Mouse (Mus musculus) kidney, embryonic 15.5 days (tissue): ENCODE data around the gene Pitpna. TPM values are rescaled to one million over a fixed set of nuclear protein-coding genes. Genes with fewer than 3 reads are reported as not detected.

Experiments
- ATAC-seq: fragments of 200-750 bp; cut with Nextera tagmentation; replicated peaks from 2 replicates; pipeline ENCODE4 v1.8.0; 2017; ENCODE audit warnings: moderate TSS enrichment; ENCODE audit not compliant: low FRiP score
- H3K27ac ChIP-seq: fragments of 300-500 bp; sonication (generic); 2 replicates; pipeline ENCODE4 v1.5.1; 2015; ENCODE audit warnings: mild to moderate bottlenecking, inconsistent platforms
- H3K27me3 ChIP-seq: fragments of 300-500 bp; sonication (generic); 2 replicates; pipeline ENCODE4 v1.6.1; 2015; ENCODE audit warnings: inconsistent platforms
- H3K36me3 ChIP-seq: fragments of 300-500 bp; sonication (generic); 2 replicates; pipeline ENCODE4 v1.6.1; 2015; ENCODE audit warnings: inconsistent platforms
- H3K4me1 ChIP-seq: fragments of 300-500 bp; sonication (generic); 2 replicates; pipeline ENCODE4 v1.6.1; 2015; ENCODE audit warnings: inconsistent platforms
- H3K4me2 ChIP-seq: fragments of 300-500 bp; sonication (generic); 2 replicates; pipeline ENCODE4 v1.6.1; 2015; ENCODE audit warnings: moderate library complexity, mild to moderate bottlenecking, inconsistent platforms
- H3K4me3 ChIP-seq: fragments of 300-500 bp; sonication (generic); replicated peaks from 2 replicates; pipeline ENCODE4 v1.5.1; 2015; ENCODE audit warnings: mild to moderate bottlenecking, inconsistent platforms
- H3K9ac ChIP-seq: fragments of 300-500 bp; sonication (generic); 2 replicates; pipeline ENCODE4 v1.6.1; 2015; ENCODE audit warnings: mild to moderate bottlenecking, inconsistent platforms
- H3K9me3 ChIP-seq: fragments of 300-500 bp; sonication (generic); replicated peaks from 2 replicates; pipeline ENCODE4 v1.6.1; 2016; ENCODE audit warnings: inconsistent platforms
- WGBS: fragments of 180-500 bp; shearing (Covaris S2); methylation state at CpG from one replicate; pipeline ENCODE4 v1.1.7; 2015; ENCODE audit warnings: mixed read lengths; 5-methylcytosine and 5-hydroxymethylcytosine counted together
- polyA plus RNA-seq: library from polyadenylated mRNA; unstranded; fragments of >200 nt; fragmentation: Nextera tagmentation; extraction: Ambion mirVana; gene quantifications from 2 replicates; pipeline ENCODE4 v1.2.1, GENCODE M21; 2015

Pitpna gene
- polyA plus RNA-seq, 1 experiment from 2014 or later, result 83.5 TPM

GRCm38 (mm10) chr11:75567346-75568114 lies 20.4 kb upstream of the Pitpna start:
- Histone ChIP-seq H3K4me1 (peaks cover 35% of the 10 kb centered on the region), H3K9ac (no peak overlapping the region), H3K9me3 (no peaks in the 10 kb centered on the region; the same call in 1 of the 2 replicates), H3K4me3 (no peak overlapping the region), H3K27me3 (no peaks in the 10 kb centered on the region), H3K27ac (peak overlapping the region; percentile 25; the same call in 1 of the 2 replicates), H3K4me2 (no peak overlapping the region), H3K36me3 (0 out of 2 replicates have a peak, but pooled peaks cover 6% of the 10 kb centered on the region)
- WGBS, result 36% methylated on average over 9 of the region's 9 CpGs
- no peak for ATAC-seq

- 79% methylated on average over 6 of the region's 6 CpGs for WGBS
- peaks cover 41% of the 10 kb centered on the region for H3K4me1 ChIP-seq
Measured at GRCm38 (mm10) chr11:75568115-75568511, 19.8 kb upstream of the Pitpna start.

GRCm38 (mm10) chr11:75568962-75569361 lies 18.9 kb upstream of the Pitpna start:
- WGBS, result 89% methylated on average over 12 of the region's 12 CpGs
- Histone ChIP-seq H3K4me1 (peaks cover 41% of the 10 kb centered on the region), H3K9me3 (no peaks in the 10 kb centered on the region; the same call in 1 of the 2 replicates), H3K4me2 (no peak overlapping the region), H3K27me3 (no peaks in the 10 kb centered on the region), H3K36me3 (0 out of 2 replicates have a peak, but pooled peaks cover 6% of the 10 kb centered on the region), H3K9ac (no peak overlapping the region), H3K4me3 (no peak overlapping the region), H3K27ac (no peak overlapping the region)
- no peak for ATAC-seq

More at GRCm38 (mm10) chr11:75568115-75568511, 19.8 kb upstream of the Pitpna start:
- Histone ChIP-seq H3K27me3 (no peaks in the 10 kb centered on the region), H3K27ac (no peak overlapping the region), H3K9me3 (no peaks in the 10 kb centered on the region; the same call in 1 of the 2 replicates), H3K36me3 (0 out of 2 replicates have a peak, but pooled peaks cover 6% of the 10 kb centered on the region), H3K4me2 (no peak overlapping the region), H3K9ac (no peak overlapping the region), H3K4me3 (no peak overlapping the region)
- 0 out of 2 replicates have a peak, but pooled peaks have one; percentile 30 for ATAC-seq

- H3K9me3 ChIP-seq, result no peaks in the 10 kb centered on the region; the same call in 1 of the 2 replicates
- no peak for ATAC-seq
- H3K36me3 ChIP-seq, result 0 out of 2 replicates have a peak, but pooled peaks cover 6% of the 10 kb centered on the region
- H3K27me3 ChIP-seq, result no peaks in the 10 kb centered on the region
- H3K4me1 ChIP-seq, result peaks cover 39% of the 10 kb centered on the region
- no peak overlapping the region for H3K4me2 ChIP-seq
- H3K4me3 ChIP-seq, result no peak overlapping the region
- 92% methylated on average over 17 of the region's 17 CpGs for WGBS
- no peak overlapping the region for H3K9ac ChIP-seq
- H3K27ac ChIP-seq, result no peak overlapping the region
Measured at GRCm38 (mm10) chr11:75570375-75571125, 17.3 kb upstream of the Pitpna start.

- H3K4me2 ChIP-seq, result no peak overlapping the region
- no peak overlapping the region for H3K4me3 ChIP-seq
- H3K36me3 ChIP-seq, result 0 out of 2 replicates have a peak, but pooled peaks cover 6% of the 10 kb centered on the region
- H3K4me1 ChIP-seq, result peaks cover 33% of the 10 kb centered on the region
- WGBS, result 68% methylated on average over 14 of the region's 14 CpGs
- H3K27ac ChIP-seq, result no peak overlapping the region
- H3K27me3 ChIP-seq, result no peaks in the 10 kb centered on the region
- H3K9me3 ChIP-seq, result no peaks in the 10 kb centered on the region; the same call in 1 of the 2 replicates
- no peak for ATAC-seq
- H3K9ac ChIP-seq, result no peak overlapping the region
Measured at GRCm38 (mm10) chr11:75571126-75571990, 16.5 kb upstream of the Pitpna start.

GRCm38 (mm10) chr11:75572301-75572791 lies 15.6 kb upstream of the Pitpna start:
- H3K9ac ChIP-seq, result peak overlapping the region; percentile 24; the same call in 1 of the 2 replicates
- no peak for ATAC-seq
- 0 out of 2 replicates have a peak, but pooled peaks cover 6% of the 10 kb centered on the region for H3K36me3 ChIP-seq
- H3K9me3 ChIP-seq, result no peaks in the 10 kb centered on the region; the same call in 1 of the 2 replicates
- H3K4me3 ChIP-seq, result no peak overlapping the region
- peak overlapping the region; percentile 27; the same call in 1 of the 2 replicates for H3K4me2 ChIP-seq
- peak overlapping the region; percentile 66; the same call in 1 of the 2 replicates for H3K27ac ChIP-seq
- 12% methylated on average over 10 of the region's 10 CpGs for WGBS
- H3K4me1 ChIP-seq, result peaks cover 23% of the 10 kb centered on the region
- H3K27me3 ChIP-seq, result no peaks in the 10 kb centered on the region

GRCm38 (mm10) chr11:75572854-75573650 lies 14.8 kb upstream of the Pitpna start:
- Histone ChIP-seq H3K36me3 (0 out of 2 replicates have a peak, but pooled peaks cover 6% of the 10 kb centered on the region), H3K27me3 (no peaks in the 10 kb centered on the region), H3K4me2 (peak overlapping the region; percentile 27; the same call in 1 of the 2 replicates), H3K4me1 (peaks cover 16% of the 10 kb centered on the region), H3K27ac (peak overlapping the region; percentile 66), H3K4me3 (no peak overlapping the region), H3K9me3 (no peaks in the 10 kb centered on the region; the same call in 1 of the 2 replicates), H3K9ac (peak overlapping the region; percentile 24)
- ATAC-seq, result peak; percentile 91
- WGBS, result 3% methylated on average over 12 of the region's 12 CpGs

- Histone ChIP-seq H3K4me1 (peaks cover 13% of the 10 kb centered on the region), H3K4me2 (no peak overlapping the region), H3K27me3 (no peaks in the 10 kb centered on the region), H3K27ac (no peak overlapping the region), H3K4me3 (no peak overlapping the region), H3K9ac (no peak overlapping the region), H3K9me3 (no peaks in the 10 kb centered on the region; the same call in 1 of the 2 replicates), H3K36me3 (no peaks in the 10 kb centered on the region)
- 84% methylated on average over 5 of the region's 5 CpGs for WGBS
- ATAC-seq, result no peak
Measured at GRCm38 (mm10) chr11:75574378-75575123, 13.3 kb upstream of the Pitpna start.

GRCm38 (mm10) chr11:75575560-75576123 lies 12.3 kb upstream of the Pitpna start:
- H3K4me1 ChIP-seq, result peaks cover 13% of the 10 kb centered on the region
- no peak overlapping the region for H3K4me2 ChIP-seq
- no peak overlapping the region for H3K27ac ChIP-seq
- no peaks in the 10 kb centered on the region for H3K36me3 ChIP-seq
- WGBS, result 78% methylated on average over 9 of the region's 9 CpGs
- no peak overlapping the region for H3K4me3 ChIP-seq
- no peak overlapping the region for H3K9ac ChIP-seq
- no peaks in the 10 kb centered on the region for H3K9me3 ChIP-seq
- no peak for ATAC-seq
- H3K27me3 ChIP-seq, result no peaks in the 10 kb centered on the region

- no peak overlapping the region for H3K9ac ChIP-seq
- no peak for ATAC-seq
- no peaks in the 10 kb centered on the region for H3K27me3 ChIP-seq
- WGBS, result 77% methylated on average over 5 of the region's 5 CpGs
- no peak overlapping the region for H3K4me3 ChIP-seq
- no peak overlapping the region for H3K4me2 ChIP-seq
- H3K36me3 ChIP-seq, result no peaks in the 10 kb centered on the region
- no peaks in the 10 kb centered on the region for H3K9me3 ChIP-seq
- no peak overlapping the region for H3K27ac ChIP-seq
- no peaks in the 10 kb centered on the region for H3K4me1 ChIP-seq
Measured at GRCm38 (mm10) chr11:75578609-75579008, 9.3 kb upstream of the Pitpna start.
